Mouse (Mus musculus): ENCODE results near the gene Scgb2b26. TPM values are rescaled to one million over a fixed set of nuclear protein-coding genes. Genes with fewer than 3 reads are reported as not detected.
"Not testable (repeated sequence)": the region's sequence is repeated elsewhere in the genome, so short reads cannot be mapped to it uniquely, and the experiment has no call there.

Gene Scgb2b26
- polyA plus RNA-seq (2015; fragmentation: Nextera tagmentation; extraction: Ambion mirVana): not detected in 2 replicates

GRCm38 (mm10) chr7:33944940-33945339, at the start of gene Scgb2b26:
TSS of gene Scgb2b26 (minus strand) at chr7:33945040.
- no peak within 1 kb of the TSS for H3K4me2 ChIP-seq (ENCODE audit: low read length)
- H3K36me3 ChIP-seq (ENCODE audit: control insufficient read depth, insufficient read depth): no peaks in the 10 kb centered on the region
- H3K27ac ChIP-seq (ENCODE audit: low read length): no peak within 1 kb of the TSS
- no peak for ATAC-seq
- 90% methylated on average over 4 of the region's 4 CpGs for WGBS
- no peaks in the 10 kb centered on the region for H3K27me3 ChIP-seq (replicated peaks; ENCODE audit: control insufficient read depth, insufficient read depth, low read length)
- peaks cover 25% of the 10 kb centered on the region for H3K9me3 ChIP-seq (ENCODE audit: control insufficient read depth, low read length)
- no peak within 1 kb of the TSS for H3K9ac ChIP-seq (replicated peaks; ENCODE audit: low read depth, low read length)
- H3K4me3 ChIP-seq (replicated peaks; ENCODE audit: low read length): no peak within 1 kb of the TSS
- H3K4me1 ChIP-seq (replicated peaks; ENCODE audit: control insufficient read depth, insufficient read depth, low read length): no peaks in the 10 kb centered on the region

- not testable (repeated sequence) for H3K27ac ChIP-seq (ENCODE audit: low read length); H3K4me1 ChIP-seq (replicated peaks; ENCODE audit: control insufficient read depth, insufficient read depth, low read length); H3K9ac ChIP-seq (replicated peaks; ENCODE audit: low read depth, low read length); H3K36me3 ChIP-seq (ENCODE audit: control insufficient read depth, insufficient read depth); ATAC-seq; H3K9me3 ChIP-seq (ENCODE audit: control insufficient read depth, low read length); H3K4me3 ChIP-seq (replicated peaks; ENCODE audit: low read length); H3K4me2 ChIP-seq (ENCODE audit: low read length); H3K27me3 ChIP-seq (replicated peaks; ENCODE audit: control insufficient read depth, insufficient read depth, low read length)
- 34% methylated on average over 8 of the region's 9 CpGs for WGBS
Measured at GRCm38 (mm10) chr7:33982281-33982680, 37.4 kb upstream of the Scgb2b26 start.

GRCm38 (mm10) chr7:33902982-33903381, 41.9 kb downstream of the Scgb2b26 start:
- H3K4me3 ChIP-seq (replicated peaks; ENCODE audit: low read length): no peak overlapping the region
- H3K9me3 ChIP-seq (ENCODE audit: control insufficient read depth, low read length): peaks cover 21% of the 10 kb centered on the region
- no peak overlapping the region for H3K9ac ChIP-seq (replicated peaks; ENCODE audit: low read depth, low read length)
- H3K36me3 ChIP-seq (ENCODE audit: control insufficient read depth, insufficient read depth): no peaks in the 10 kb centered on the region
- no peaks in the 10 kb centered on the region for H3K4me1 ChIP-seq (replicated peaks; ENCODE audit: control insufficient read depth, insufficient read depth, low read length)
- no peaks in the 10 kb centered on the region for H3K27me3 ChIP-seq (replicated peaks; ENCODE audit: control insufficient read depth, insufficient read depth, low read length)
- H3K27ac ChIP-seq (ENCODE audit: low read length): no peak overlapping the region
- no peak for ATAC-seq
- no peak overlapping the region for H3K4me2 ChIP-seq (ENCODE audit: low read length)

DNA sequence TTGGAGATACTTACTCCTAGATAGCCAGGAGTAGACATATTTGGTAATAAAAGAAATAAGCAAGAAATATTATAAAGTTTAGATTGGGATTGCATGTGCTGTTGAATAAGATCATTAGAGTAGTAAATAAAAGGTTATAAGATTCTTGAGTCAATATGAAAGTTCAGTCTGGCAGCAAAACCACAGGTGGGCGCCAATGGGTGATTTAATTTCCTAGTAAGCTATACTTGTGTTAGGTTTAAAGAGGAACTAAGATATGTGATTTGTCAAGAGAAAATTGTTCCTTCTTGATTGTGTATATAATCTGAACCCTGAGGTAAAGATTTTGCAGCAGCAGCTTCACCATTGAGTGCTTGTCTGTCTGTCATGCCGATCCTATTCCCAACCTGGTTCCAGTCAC, 44.0 kb downstream of the Scgb2b26 start:
- H3K9ac ChIP-seq (replicated peaks; ENCODE audit: low read depth, low read length): no peak overlapping the region
- no peak for ATAC-seq
- H3K4me3 ChIP-seq (replicated peaks; ENCODE audit: low read length): no peak overlapping the region
- no peak overlapping the region for H3K27ac ChIP-seq (ENCODE audit: low read length)
- WGBS: 77% methylated on average over 2 of the region's 2 CpGs
- H3K4me2 ChIP-seq (ENCODE audit: low read length): no peak overlapping the region
- H3K9me3 ChIP-seq (ENCODE audit: control insufficient read depth, low read length): peaks cover 25% of the 10 kb centered on the region
- no peaks in the 10 kb centered on the region for H3K4me1 ChIP-seq (replicated peaks; ENCODE audit: control insufficient read depth, insufficient read depth, low read length)
- H3K27me3 ChIP-seq (replicated peaks; ENCODE audit: control insufficient read depth, insufficient read depth, low read length): no peaks in the 10 kb centered on the region
- no peaks in the 10 kb centered on the region for H3K36me3 ChIP-seq (ENCODE audit: control insufficient read depth, insufficient read depth)

GRCm38 (mm10) chr7:33900007-33900406, 44.8 kb downstream of the Scgb2b26 start:
- H3K9me3 ChIP-seq (ENCODE audit: control insufficient read depth, low read length): peaks cover 30% of the 10 kb centered on the region
- no peak for ATAC-seq
- H3K9ac ChIP-seq (replicated peaks; ENCODE audit: low read depth, low read length): no peak overlapping the region
- no peaks in the 10 kb centered on the region for H3K27me3 ChIP-seq (replicated peaks; ENCODE audit: control insufficient read depth, insufficient read depth, low read length)
- H3K4me2 ChIP-seq (ENCODE audit: low read length): no peak overlapping the region
- H3K27ac ChIP-seq (ENCODE audit: low read length): no peak overlapping the region
- H3K36me3 ChIP-seq (ENCODE audit: control insufficient read depth, insufficient read depth): no peaks in the 10 kb centered on the region
- no peak overlapping the region for H3K4me3 ChIP-seq (replicated peaks; ENCODE audit: low read length)
- 58% methylated on average over 2 of the region's 2 CpGs for WGBS
- no peaks in the 10 kb centered on the region for H3K4me1 ChIP-seq (replicated peaks; ENCODE audit: control insufficient read depth, insufficient read depth, low read length)

Other genes with a start within 250 kb of the Scgb2b26 start
- not detected in 2 replicates for gene Scgb2b24, start 205.7 kb downstream of the Scgb2b26 start, polyA plus RNA-seq (2015; fragmentation: Nextera tagmentation; extraction: Ambion mirVana)
- gene Scgb1b24, start 201.2 kb downstream of the Scgb2b26 start, polyA plus RNA-seq (2015; fragmentation: Nextera tagmentation; extraction: Ambion mirVana): not detected in 2 replicates
- gene Scgb2b27, start 68.9 kb upstream of the Scgb2b26 start, polyA plus RNA-seq (2015; fragmentation: Nextera tagmentation; extraction: Ambion mirVana): not detected in 2 replicates
- gene Scgb1b27, start 76.4 kb upstream of the Scgb2b26 start, polyA plus RNA-seq (2015; fragmentation: Nextera tagmentation; extraction: Ambion mirVana): not detected in 2 replicates
- not detected in 2 replicates for gene Scgb1b30, start 150.4 kb upstream of the Scgb2b26 start, polyA plus RNA-seq (2015; fragmentation: Nextera tagmentation; extraction: Ambion mirVana)
- gene Wtip, start 188.2 kb upstream of the Scgb2b26 start, polyA plus RNA-seq (2015; fragmentation: Nextera tagmentation; extraction: Ambion mirVana): 2.1 and 4.5 TPM in 2 replicates
- gene Uba2, start 224.6 kb upstream of the Scgb2b26 start, polyA plus RNA-seq (2015; fragmentation: Nextera tagmentation; extraction: Ambion mirVana): 197 and 220 TPM in 2 replicates

All from forebrain, embryonic 16.5 days (tissue).